Mouse (Mus musculus) adrenal gland, adult (tissue): ENCODE measurements around the gene Olfr149.
"Not testable (repeated sequence)": the region's sequence is repeated elsewhere in the genome, so short reads cannot be mapped to it uniquely, and the experiment has no call there.

Experiments
- DNase-seq, 2 experiments: peaks; one replicate each; pipeline ENCODE4 v3.0.0; 2022 to 2023; ENCODE audit warnings: low spot score in 1 of 2; ENCODE audit not compliant: inconsistent age in 2 of 2

Gene Olfr149

DNA sequence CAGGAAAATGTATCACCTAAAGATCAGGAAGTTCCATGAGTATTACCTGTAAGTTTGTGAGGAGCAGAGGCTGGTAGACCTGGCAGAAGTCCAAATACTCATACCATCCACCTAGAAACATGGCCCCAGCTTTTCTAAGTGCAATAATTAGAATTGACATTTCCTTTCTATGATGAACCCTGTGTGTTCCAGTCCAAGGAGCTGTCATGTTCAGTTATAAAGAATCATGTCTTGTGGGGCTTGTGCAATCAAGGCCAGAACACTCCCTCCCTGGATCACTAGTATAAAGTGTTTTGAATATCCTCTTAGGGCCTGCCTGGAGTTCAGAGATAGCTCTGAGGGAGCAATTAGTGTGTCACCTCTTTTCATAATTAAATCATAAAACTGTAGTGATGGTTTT is at the start of gene Olfr149:
Gene Olfr149, minus strand, starts transcription at position 101 of the 400 bp plus-strand sequence.
- DNase-seq: no peak

DNA sequence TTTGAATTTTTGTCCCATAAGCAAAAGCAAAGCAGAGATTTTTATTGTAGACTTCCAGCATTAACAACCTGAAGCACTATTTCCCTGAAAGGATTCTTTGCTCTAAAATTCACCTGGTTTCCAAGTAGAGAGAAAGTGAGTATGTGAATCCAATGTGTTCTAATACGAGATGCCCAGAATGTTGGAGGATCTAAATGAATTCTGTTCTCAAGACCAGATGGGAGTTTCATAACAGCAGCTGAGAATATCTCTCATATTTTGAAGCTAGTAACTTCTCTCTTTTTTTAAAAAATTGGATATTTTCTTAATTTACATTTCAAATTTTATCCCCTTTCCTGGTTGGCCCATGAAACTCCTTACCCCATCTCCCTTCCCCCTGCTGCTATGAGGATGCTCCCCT is 39.5 kb upstream of the Olfr149 start:
- no peak for DNase-seq

DNA sequence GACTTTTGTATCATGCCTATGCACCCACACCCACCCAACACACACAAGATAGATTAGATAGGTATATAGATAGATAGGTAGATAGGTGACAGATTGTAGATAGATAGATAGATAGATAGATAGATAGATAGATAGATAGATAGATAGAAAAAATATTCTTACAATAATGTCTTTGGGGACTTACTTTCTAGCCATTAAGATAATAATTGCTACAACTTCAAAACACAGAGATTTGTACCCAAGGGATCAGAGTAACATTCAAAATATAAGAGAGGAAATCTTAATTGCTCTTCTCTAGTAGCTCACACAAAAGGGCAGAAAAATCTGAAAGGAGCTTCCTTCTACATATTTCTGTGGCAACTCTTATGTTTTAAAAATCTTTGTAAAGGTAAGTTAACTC is 39.0 kb upstream of the Olfr149 start, which contains the start of gene Olfr967:
Gene Olfr967, plus strand, starts transcription at position 301 of the 400 bp plus-strand sequence.
- no peak for DNase-seq

DNA sequence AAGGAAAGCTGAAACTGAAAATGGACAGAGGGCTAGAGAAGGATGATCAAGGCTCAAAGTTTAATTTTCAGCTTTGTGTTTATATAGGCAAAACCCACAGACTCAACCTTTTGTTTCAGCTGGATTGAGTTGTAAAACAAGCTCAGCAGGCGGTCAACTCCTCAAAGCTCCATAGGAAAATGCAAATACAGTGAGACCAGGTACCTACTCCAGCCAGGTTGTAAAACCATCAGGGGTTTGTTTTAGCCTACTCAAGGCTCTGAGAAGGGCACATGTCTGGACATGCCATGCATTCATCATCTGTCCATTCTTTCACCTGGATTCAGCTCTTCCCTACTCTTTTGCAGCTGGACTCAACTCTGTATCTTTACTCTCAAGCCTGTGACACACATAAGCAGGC is 33.8 kb upstream of the Olfr149 start:
- no peak for DNase-seq

DNA sequence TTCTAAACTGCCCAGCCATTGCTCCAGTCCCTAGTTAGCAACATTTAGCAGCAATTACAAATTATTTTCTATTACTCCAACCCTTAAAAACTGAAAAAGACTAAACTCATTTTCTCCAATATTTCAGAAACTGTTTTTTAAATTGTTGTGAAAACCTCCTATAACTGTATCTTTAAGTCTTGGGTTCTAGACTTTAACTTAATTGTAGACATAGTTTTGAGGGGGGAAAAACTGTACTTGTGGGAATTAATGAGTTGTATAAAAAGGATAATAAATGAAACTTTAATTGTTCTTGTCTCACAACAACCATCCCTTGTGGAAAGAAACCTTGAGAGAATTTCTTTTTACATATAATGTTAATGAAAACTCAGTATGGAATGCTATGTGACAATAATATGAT is 23.8 kb upstream of the Olfr149 start, which contains the start of gene Olfr150:
Gene Olfr150, plus strand, starts transcription at position 301 of the 400 bp plus-strand sequence.
- DNase-seq: no peak

DNA sequence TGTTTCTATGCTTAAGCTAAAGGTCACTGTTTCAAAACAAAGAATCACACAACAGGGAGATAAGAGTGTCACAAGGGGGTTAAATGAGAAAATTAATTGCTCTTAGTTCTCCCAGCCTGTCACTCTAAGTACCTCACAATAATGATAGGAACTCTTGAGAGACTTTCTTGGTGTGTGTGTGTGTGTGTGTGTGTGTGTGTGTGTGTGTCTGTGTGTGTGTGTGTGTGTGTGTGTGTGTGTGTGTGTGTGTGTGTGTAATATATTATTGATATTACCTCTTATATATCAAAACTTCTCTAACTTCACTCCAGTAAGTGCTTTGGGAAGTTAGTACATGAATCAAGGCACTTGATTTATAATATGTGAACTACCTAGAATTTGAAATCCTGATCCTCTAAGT is 4.1 kb upstream of the Olfr149 start, which contains the start of gene Olfr965:
Gene Olfr965, plus strand, starts transcription at position 301 of the 400 bp plus-strand sequence.
- no peak for DNase-seq

DNA sequence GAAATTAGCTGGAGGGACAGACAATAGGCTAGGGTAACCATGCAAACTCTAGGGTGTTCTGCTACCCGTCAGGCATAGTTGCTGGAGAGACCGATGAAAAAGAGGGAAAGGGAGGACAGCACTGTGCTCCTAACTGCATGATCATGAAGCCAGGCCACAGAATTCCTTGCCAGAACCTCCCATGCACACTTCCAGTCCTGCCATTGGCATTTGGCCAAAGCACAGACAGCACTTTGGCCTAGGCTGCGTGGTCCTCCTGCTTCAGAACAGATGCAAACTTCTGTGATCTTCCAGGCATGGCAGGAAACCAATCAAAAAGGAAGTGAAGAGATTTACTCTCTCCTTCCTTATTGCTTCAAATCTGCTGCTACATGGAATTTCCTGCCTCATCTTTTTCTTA is 2.0 kb upstream of the Olfr149 start:
- no peak for DNase-seq

DNA sequence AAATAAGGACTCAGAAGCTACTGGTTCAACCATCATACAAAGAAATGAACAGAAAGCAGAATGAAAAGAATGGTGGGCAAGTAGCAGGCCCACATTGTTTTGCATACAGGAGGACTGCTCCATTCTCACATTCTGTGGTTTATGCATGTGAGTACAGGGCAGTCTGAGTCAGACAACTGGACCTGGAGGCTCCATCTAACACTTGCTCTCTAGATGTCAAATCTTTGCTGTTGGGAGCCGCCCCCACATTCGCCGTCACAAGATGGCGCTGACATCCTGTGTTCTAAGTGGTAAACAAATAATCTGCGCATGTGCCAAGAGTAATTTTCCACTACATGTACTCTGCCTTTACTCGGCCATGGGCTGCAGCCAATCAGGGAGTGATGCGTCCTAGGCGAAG is 5.8 kb downstream of the Olfr149 start:
- not testable (repeated sequence) for DNase-seq

DNA sequence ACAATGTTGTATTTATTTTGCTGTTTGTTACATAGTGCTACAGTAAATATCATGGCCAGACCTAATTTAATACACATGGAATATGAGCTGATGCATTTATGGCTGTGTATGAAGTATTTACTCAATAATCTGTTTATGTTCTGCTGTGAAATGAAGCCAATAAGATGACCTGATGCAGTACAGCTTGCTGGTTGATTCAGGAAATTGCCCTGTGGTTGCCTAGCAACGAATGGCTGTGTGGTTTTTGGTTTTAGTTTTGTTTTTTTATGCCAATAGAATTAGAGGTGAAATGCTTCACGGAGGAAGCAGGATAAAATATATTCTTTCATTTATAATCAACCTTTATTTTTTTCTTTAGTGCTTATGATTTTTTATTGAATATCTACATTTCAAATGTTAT is 27.6 kb downstream of the Olfr149 start:
- DNase-seq: no peak

DNA sequence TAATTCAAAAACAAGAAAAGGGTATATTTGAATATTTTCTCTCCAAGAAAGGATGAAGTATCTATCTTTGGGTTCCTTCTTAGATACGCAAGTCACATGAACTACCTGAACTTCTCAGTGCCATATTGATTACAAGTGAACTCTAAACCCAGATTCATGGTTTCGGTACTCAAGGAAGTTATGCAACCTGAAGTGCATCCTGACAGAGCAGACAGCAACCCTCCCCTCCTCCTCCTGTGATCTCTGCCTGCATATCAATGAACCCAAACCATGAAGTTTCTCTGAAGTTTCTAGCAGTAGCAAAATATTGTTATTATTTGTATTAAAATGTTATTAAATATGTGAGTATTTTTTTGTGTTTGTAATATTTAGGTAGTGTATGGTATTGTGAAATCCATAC is 28.4 kb downstream of the Olfr149 start:
- no peak for DNase-seq

DNA sequence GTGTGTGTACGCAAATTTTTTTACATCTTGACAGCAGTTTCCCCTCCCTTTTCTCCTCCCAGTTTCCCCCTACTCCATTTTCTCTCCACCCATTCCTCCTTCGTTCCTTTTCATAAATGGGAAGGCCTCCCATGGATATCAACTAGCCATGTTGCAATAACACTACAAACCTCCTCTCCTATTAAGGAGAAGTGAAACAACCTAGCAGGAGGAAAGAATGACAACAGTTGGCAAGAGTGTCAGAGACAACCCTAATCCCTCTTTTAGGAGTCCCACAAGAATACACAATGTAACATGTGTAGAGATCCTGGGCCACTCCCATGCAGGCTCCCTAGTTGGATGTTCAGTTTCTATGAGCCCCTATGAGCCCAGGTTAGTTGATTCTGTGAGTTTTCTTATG is 32.1 kb downstream of the Olfr149 start:
- DNase-seq: no peak

DNA sequence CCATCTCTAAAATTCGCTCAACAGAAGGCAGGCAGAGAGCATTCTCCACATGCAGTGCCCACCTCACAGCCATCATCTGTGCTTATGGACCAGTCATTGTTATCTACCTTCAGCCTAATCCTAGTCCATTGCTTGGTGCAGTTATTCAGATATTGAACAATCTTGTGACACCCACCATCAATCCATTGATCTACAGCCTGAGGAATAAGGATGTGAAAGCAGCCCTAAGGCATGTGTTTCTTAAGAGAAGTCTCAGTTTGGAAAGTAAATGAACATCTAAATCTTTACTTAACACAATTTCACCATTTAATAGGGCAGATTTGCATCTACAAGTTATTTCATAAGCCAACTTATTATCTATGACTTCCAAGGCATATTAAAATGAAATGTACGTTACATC is 37.2 kb downstream of the Olfr149 start:
- DNase-seq: no peak

DNA sequence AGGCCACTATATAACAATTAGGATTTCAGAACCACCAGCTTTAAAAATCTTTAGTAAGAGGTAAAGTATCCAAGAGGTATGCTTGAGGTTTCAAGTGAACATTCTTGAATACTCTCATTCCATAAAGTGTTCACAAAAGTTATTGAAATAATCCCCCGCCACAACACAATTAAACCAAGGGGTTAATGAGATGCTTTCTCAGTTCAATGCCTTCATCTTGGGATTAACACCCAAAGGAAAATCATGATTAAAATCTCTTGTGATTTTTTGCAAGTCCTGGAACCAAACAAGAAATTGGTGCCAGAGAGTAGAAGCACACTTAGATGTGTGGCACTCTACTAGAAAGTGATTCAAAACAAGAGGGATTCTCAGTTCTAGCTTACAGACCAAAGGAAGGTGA is 40.0 kb downstream of the Olfr149 start, which contains the start of gene Olfr963:
Gene Olfr963, plus strand, starts transcription at position 301 of the 400 bp plus-strand sequence.
- no peak for DNase-seq

DNA sequence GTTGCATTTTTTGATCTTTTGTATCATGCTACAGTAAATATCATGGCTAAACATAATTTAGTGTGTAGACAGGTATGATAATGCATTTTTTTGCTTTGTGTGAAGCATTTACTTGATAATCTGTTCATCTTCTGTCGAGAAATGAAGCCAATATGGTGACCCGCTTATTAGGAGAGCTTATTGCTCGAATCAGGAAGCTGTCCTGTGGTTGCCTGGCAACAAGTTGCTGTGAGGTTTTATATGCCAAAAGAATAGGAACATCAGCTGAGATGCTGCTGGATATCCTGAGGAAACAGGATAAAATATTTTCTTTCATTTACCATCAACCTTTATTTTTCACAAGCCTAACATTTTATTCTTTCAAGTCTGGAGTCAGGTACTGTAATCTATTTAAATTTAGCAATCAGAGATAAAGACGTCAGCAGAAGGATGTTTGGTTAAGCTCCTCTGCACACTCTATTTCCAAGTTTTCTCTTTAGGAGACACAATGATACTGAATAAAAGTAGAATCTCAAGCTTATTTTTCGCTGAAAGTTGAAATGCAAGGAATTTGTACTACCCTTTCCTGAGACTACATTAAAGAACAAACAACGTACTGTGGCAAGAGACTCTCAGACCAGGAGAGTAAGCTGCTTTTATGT is 52.0 kb downstream of the Olfr149 start:
- no peak for DNase-seq
